Mouse (Mus musculus) embryonic facial prominence, embryonic 11.5 days (tissue): ENCODE measurements at regions not wholly inside any gene's neighbourhood (a gene's known extent, or its start where the extent isn't known, plus 50 kb on each side); places are given as distances from the start of the nearest gene placed in this dataset.

Experiments
- ATAC-seq: fragments of 200-750 bp; cut with Nextera tagmentation; replicated peaks from 2 replicates; pipeline ENCODE4 v1.8.0; 2017; ENCODE audit warnings: low read depth; ENCODE audit not compliant: insufficient number of reproducible peaks, low FRiP score, low TSS enrichment
- DNase-seq: peaks from one replicate; pipeline ENCODE4 v3.0.0-alpha.2; 2015; ENCODE audit warnings: low spot score
- H3K27ac ChIP-seq: fragments of 300-500 bp; sonication (generic); replicated peaks from 2 replicates; pipeline ENCODE4 v1.5.1; 2014; ENCODE audit warnings: mild to moderate bottlenecking, low read depth, low read length, control low read depth
- H3K27me3 ChIP-seq: fragments of 300-500 bp; sonication (generic); 2 replicates; pipeline ENCODE4 v1.6.1; 2014; ENCODE audit warnings: mild to moderate bottlenecking, low read length, moderate library complexity, mixed read lengths; ENCODE audit not compliant: control insufficient read depth, insufficient read depth
- H3K36me3 ChIP-seq: fragments of 300-500 bp; sonication (generic); replicated peaks from 2 replicates; pipeline ENCODE4 v1.6.1; 2014; ENCODE audit warnings: low read depth, mild to moderate bottlenecking, low read length, moderate library complexity, mixed read lengths; ENCODE audit not compliant: control insufficient read depth, insufficient read depth
- H3K4me1 ChIP-seq: fragments of 300-500 bp; sonication (generic); 2 replicates; pipeline ENCODE4 v1.6.1; 2014; ENCODE audit warnings: low read length, mixed read lengths; ENCODE audit not compliant: control insufficient read depth, insufficient read depth
- H3K4me2 ChIP-seq: fragments of 300-500 bp; sonication (generic); 2 replicates; pipeline ENCODE4 v1.6.1; 2014; ENCODE audit warnings: low read depth, mild to moderate bottlenecking, control low read depth, low read length, moderate library complexity
- H3K4me3 ChIP-seq: fragments of 300-500 bp; sonication (generic); 2 replicates; pipeline ENCODE4 v1.5.1; 2014; ENCODE audit warnings: low read depth, low read length, control low read depth
- H3K9ac ChIP-seq: fragments of 300-500 bp; sonication (generic); replicated peaks from 2 replicates; pipeline ENCODE4 v1.6.1; 2014; ENCODE audit warnings: mild to moderate bottlenecking, control low read depth, low read length
- H3K9me3 ChIP-seq: fragments of 300-500 bp; sonication (generic); replicated peaks from 2 replicates; pipeline ENCODE4 v1.6.1; 2016; ENCODE audit warnings: mild to moderate bottlenecking, low read length, inconsistent platforms, mixed read lengths; ENCODE audit not compliant: control insufficient read depth
- WGBS: fragments of 180-500 bp; shearing (Covaris S2); extraction: QIAGEN DNeasy Blood & Tissue Kit; methylation state at CpG from one replicate; pipeline ENCODE4 v1.1.7; 2014; 5-methylcytosine and 5-hydroxymethylcytosine counted together

DNA sequence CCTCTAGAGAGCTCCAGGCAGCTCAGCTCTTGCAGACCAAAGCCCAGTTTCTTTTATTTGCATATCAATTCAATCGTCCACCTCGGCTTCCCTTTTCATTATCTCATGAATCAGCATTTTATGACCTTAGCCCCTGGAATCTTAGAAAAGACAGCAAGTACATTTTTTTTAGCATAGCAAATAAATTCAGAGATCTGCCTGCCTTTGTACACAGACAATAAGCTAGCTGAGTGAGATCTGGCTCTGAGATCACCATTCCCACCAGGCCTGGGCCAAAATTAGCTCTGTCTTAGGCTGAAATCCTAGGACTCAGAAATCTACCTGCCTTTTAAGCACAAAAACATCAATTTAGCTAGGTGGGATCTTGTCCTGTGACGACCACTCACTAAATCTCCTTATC lies 80.7 kb upstream of the Mark1 start:
- Histone ChIP-seq H3K27ac (no peak overlapping the region), H3K36me3 (no peaks in the 10 kb centered on the region), H3K9ac (no peak overlapping the region), H3K4me2 (no peak overlapping the region), H3K4me3 (no peak overlapping the region), H3K27me3 (no peaks in the 10 kb centered on the region), H3K9me3 (no peaks in the 10 kb centered on the region), H3K4me1 (no peaks in the 10 kb centered on the region)
- ATAC-seq (no peak), DNase-seq (no peak)
- WGBS = 51% methylated on average over 3 of the region's 3 CpGs

DNA sequence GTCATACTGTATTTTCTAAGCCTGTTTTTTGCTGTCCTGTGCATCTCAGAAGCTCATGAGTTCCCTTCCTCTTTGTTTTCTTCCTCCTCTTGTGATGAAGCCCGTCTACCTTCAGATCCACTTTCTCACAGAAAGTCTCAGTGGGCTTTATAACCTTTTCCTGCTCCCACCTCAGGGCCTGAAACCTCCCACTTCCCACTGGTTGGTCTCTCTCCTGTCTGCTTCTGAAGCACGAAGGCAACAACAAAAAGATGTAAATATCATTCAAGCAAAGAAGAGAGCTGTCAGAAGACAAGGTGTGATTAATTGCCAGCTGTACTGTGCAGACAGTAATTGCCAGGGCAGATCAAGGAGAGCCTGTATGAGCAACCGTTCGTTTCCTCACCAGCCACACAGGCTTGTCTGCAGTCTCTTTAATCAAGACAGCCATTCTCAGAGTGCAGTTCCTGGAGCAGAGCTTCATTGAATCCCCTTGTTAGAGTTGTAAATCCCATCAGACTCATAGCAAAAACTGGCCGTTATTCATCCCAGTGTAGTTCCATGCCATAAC lies 80.0 kb upstream of the Mark1 start:
- H3K9me3 ChIP-seq = no peaks in the 10 kb centered on the region
- H3K27ac ChIP-seq = no peak overlapping the region
- no peak overlapping the region for H3K9ac ChIP-seq
- 54% methylated on average over 5 of the region's 5 CpGs for WGBS
- no peaks in the 10 kb centered on the region for H3K27me3 ChIP-seq
- H3K36me3 ChIP-seq = no peaks in the 10 kb centered on the region
- ATAC-seq = no peak
- no peak overlapping the region for H3K4me2 ChIP-seq
- no peak for DNase-seq
- H3K4me3 ChIP-seq = no peak overlapping the region
- H3K4me1 ChIP-seq = no peaks in the 10 kb centered on the region

DNA sequence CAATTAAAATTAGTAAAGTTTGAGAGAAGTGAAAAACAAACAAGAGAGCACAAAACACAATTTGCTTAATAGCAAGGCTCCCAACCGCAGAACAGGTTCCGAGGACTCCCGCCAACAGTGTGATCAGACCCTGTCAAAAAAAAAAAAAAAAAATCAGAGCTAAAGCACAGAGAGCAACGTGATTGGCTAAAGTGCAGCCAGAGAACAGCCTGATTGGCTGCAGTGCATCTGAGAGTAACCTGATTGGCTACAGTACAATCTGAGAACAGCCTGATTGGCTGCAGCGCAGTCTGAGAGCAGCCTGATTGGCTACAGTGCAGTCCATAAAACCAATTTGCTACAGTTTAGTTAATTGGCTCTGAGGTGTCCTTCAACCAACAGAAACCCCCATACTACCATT lies 74.6 kb upstream of the Mark1 start:
- no peaks in the 10 kb centered on the region for H3K27me3 ChIP-seq
- no peaks in the 10 kb centered on the region for H3K4me1 ChIP-seq
- H3K9ac ChIP-seq = no peak overlapping the region
- 89% methylated on average over 5 of the region's 5 CpGs for WGBS
- H3K4me2 ChIP-seq = no peak overlapping the region
- ATAC-seq (no peak), DNase-seq (no peak)
- H3K36me3 ChIP-seq = no peaks in the 10 kb centered on the region
- no peak overlapping the region for H3K27ac ChIP-seq
- no peaks in the 10 kb centered on the region for H3K9me3 ChIP-seq
- H3K4me3 ChIP-seq = no peak overlapping the region

DNA sequence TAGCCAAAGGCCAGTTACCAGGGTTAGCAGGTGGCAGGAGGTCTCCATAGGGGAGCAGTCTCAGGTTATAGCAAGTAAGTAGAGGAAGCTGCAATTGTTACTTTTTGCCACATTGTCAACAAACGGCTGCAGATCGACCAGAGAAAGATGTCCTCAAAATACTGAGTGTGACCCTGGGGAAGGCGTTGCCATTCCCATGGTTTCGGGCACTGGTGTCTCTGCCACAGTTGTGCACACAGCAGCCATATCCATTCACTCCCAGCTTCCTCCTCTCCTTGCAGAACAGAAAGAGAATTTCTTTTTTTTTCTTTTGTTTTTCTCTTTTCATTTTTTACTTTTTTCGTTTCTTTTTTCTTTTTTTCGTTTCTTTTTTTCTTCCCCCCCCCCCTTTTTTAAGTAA lies 73.4 kb upstream of the Mark1 start:
- ATAC-seq = no peak
- Histone ChIP-seq H3K4me2 (no peak overlapping the region), H3K27me3 (no peaks in the 10 kb centered on the region), H3K27ac (no peak overlapping the region), H3K9ac (no peak overlapping the region), H3K9me3 (no peaks in the 10 kb centered on the region), H3K4me1 (no peaks in the 10 kb centered on the region), H3K36me3 (no peaks in the 10 kb centered on the region), H3K4me3 (no peak overlapping the region)
- DNase-seq = no peak
- WGBS = 89% methylated on average over 6 of the region's 6 CpGs

DNA sequence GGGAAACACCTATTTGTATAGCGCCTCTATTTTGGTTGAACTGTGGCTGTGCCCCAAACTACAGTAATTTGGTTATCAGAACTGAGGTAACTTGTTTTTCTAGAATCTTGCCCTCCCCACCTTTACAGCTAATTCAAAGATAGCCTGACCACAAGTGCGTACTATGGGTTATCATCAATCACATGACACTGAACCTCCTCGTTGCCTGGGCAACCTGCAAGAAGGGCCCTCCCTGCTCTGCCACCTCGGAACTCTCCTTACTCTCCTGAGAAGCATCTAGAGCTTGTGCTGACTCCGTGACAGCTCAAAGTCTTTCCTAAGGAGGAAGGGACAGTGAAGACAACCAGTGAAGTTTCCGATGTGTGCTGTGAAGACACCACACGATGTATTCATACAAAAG lies 72.2 kb upstream of the Mark1 start:
- WGBS = 77% methylated on average over 7 of the region's 7 CpGs
- Histone ChIP-seq H3K27ac (no peak overlapping the region), H3K9ac (no peak overlapping the region), H3K27me3 (no peaks in the 10 kb centered on the region), H3K4me1 (no peaks in the 10 kb centered on the region), H3K9me3 (no peaks in the 10 kb centered on the region), H3K36me3 (no peaks in the 10 kb centered on the region), H3K4me2 (no peak overlapping the region), H3K4me3 (no peak overlapping the region)
- DNase-seq = no peak
- no peak for ATAC-seq

DNA sequence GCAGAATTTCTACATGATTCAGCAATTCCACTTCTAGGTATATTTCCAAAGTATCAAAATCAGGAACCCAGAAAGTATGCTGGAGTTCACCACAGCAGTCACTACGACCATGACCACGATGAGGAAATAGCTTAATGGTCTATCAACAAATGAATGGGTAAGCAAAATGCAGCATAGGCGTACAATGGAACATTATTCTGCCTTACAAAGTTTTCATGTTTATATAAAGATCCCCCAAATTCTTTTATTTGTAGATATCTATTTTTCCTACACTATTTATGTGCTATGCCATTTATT lies 71.4 kb upstream of the Mark1 start:
- Histone ChIP-seq H3K4me1 (no peaks in the 10 kb centered on the region), H3K9ac (no peak overlapping the region), H3K4me2 (no peak overlapping the region), H3K9me3 (no peaks in the 10 kb centered on the region), H3K27ac (no peak overlapping the region), H3K36me3 (no peaks in the 10 kb centered on the region), H3K27me3 (no peaks in the 10 kb centered on the region), H3K4me3 (no peak overlapping the region)
- no peak for DNase-seq
- WGBS = 80% methylated on average over 3 of the region's 3 CpGs
- ATAC-seq = no peak

DNA sequence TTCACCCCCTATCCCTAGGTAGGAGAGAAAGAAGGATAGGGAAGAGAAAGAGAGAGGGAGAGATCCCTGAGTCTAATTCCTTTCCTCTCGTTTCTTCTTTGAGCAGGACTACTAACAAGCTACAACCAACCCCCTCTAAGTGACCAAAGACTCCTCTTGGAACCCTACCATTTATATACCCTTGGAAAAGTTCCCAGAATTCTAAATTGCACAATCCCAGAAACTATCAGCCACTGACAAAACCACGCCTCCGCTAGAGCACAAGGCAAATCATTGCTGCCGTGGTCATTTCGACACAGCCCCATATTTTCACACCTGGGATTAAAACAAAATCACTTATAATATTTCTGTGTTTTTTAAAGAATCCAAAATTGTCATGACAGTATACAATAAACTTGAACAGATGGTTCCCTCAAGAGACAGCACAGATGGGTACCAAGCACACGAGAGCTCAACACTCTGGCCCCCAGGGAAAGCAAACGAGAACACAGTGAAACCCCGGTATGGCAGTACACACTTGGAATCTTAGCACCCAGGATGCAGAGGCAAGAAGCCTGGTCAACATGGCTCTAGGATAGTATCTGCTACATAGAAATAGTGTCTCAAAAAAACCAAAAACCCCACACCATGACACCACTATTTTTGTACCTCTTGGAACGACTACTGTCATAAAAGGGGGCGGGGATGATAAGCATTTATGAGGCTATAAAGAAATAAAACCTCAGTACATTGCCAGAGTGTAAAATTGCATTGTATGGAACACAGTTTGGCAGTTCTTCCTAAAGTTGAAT lies 70.9 kb upstream of the Mark1 start:
- ATAC-seq (no peak), DNase-seq (no peak)
- 88% methylated on average over 10 of the region's 10 CpGs for WGBS
- Histone ChIP-seq H3K9ac (no peak overlapping the region), H3K4me1 (no peaks in the 10 kb centered on the region), H3K4me3 (no peak overlapping the region), H3K27ac (no peak overlapping the region), H3K27me3 (no peaks in the 10 kb centered on the region), H3K9me3 (no peaks in the 10 kb centered on the region), H3K4me2 (no peak overlapping the region), H3K36me3 (no peaks in the 10 kb centered on the region)

DNA sequence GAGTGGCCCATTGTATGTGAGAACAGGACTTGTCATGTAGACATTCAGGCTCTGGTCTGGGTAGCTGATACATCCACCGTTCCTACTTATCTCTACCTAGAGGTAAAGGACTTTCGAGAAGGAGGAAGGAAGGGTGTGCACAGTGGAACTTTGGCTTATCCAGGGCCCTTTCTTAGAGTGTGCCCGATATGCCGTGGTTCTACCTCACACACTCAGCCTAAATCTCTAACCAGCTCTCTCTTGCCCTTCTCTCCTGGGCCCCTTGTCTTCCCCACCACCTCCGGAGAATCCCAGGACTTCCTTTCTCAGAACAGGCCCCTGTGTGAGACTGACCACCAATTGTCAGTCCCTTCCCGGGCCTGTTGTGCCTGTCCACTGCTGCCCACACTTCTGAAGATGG lies 68.8 kb upstream of the Mark1 start:
- Histone ChIP-seq H3K9ac (no peak overlapping the region), H3K27ac (no peak overlapping the region), H3K36me3 (no peaks in the 10 kb centered on the region), H3K9me3 (no peaks in the 10 kb centered on the region), H3K4me2 (no peak overlapping the region), H3K27me3 (no peaks in the 10 kb centered on the region), H3K4me3 (no peak overlapping the region), H3K4me1 (no peaks in the 10 kb centered on the region)
- DNase-seq (no peak), ATAC-seq (no peak)
- WGBS = 90% methylated on average over 6 of the region's 6 CpGs
